Mouse (Mus musculus): ENCODE measurements around the gene Sec23b. TPM values are rescaled to one million over a fixed set of nuclear protein-coding genes. Genes with fewer than 3 reads are reported as not detected.

The Sec23b gene
- total and polyA plus RNA-seq, 2 experiments = 47.6 to 49.7 TPM

DNA sequence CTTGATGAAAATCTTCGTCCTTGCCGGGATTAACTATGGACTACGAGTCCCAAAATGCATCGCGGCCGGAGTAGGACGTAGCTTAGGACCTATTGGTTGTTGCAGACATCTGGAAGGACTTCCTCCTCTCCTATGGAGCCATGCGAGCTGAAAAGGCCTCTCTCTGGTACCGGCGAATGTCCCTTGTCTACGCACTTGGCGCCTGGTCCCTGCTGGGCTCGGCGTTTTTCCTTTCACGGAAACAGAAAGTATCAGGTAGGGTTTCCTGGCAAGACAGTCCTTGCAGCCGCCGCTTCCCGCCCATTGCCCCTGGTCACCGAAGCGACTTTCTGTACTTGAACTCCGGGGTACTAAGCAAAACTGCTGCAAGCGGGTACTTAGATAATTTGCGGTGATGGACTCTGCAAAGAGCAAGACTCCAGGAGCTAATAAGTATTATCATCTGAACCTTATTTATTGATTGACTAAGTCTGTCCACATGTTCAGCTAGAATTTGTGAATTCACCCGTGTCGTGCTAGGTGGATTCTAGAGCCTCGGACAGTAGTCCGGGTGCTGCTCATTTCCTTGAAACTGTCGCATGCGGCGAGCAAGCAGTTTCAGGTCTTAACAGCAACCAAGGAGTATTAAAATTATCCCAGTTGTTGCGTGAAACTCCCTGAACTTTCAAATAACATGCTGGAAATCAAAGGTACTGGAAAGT lies 38.1 kb downstream of the Sec23b start, which contains the start of gene Smim26:
Gene Smim26, plus strand, starts transcription at position 104 of the 701 bp plus-strand sequence.
- under 1% methylated on average over 31 of the region's 31 CpGs for WGBS
- TF ChIP-seq POLR2A (IDR thresholded peaks at IDR 0.05; ENCODE audit: extremely low read depth, insufficient read depth, low read length) (peak; percentile 51; the same call in 1 of the 2 replicates), CTCF (IDR thresholded peaks at IDR 0.05; ENCODE audit: low read depth, low read length) (no peak)
- H3K36me3 ChIP-seq (ENCODE audit: control insufficient read depth, insufficient read depth, low read length) = peaks cover 4% of the 10 kb centered on the region; the same call in 1 of the 2 replicates
- peak within 1 kb of the TSS; percentile 55 for H3K27ac ChIP-seq (replicated peaks; ENCODE audit: insufficient read depth, low read depth, low read length)
- peaks cover 2% of the 10 kb centered on the region; the same call in 1 of the 2 replicates for H3K4me1 ChIP-seq (ENCODE audit: control insufficient read depth, insufficient read depth, low read length)
- no peaks in the 10 kb centered on the region for H3K79me2 ChIP-seq (ENCODE audit: control insufficient read depth, insufficient read depth, low read length)
- no peaks in the 10 kb centered on the region for H3K27me3 ChIP-seq (ENCODE audit: control insufficient read depth, insufficient read depth, low read length)
- H3K4me3 ChIP-seq (ENCODE audit: insufficient read depth, low read depth, low read length) = peak within 1 kb of the TSS; percentile 66
- H3K9ac ChIP-seq (ENCODE audit: low read depth, low read length) = peak within 1 kb of the TSS; percentile 72
- peak; percentile 87 for DNase-seq (ENCODE audit: extremely low read depth, low read depth, low spot score)

GRCm38 (mm10) chr2:144598006-144598405 lies 42.0 kb downstream of the Sec23b start:
- TF ChIP-seq CTCF (IDR thresholded peaks at IDR 0.05; ENCODE audit: low read depth, low read length) (no peak), POLR2A (IDR thresholded peaks at IDR 0.05; ENCODE audit: extremely low read depth, insufficient read depth, low read length) (no peak)
- H3K4me3 ChIP-seq (ENCODE audit: insufficient read depth, low read depth, low read length) = no peak overlapping the region
- no peak for DNase-seq (ENCODE audit: extremely low read depth, low read depth, low spot score)
- no peaks in the 10 kb centered on the region for H3K79me2 ChIP-seq (ENCODE audit: control insufficient read depth, insufficient read depth, low read length)
- WGBS = 67% methylated on average over 2 of the region's 2 CpGs
- no peak overlapping the region for H3K9ac ChIP-seq (ENCODE audit: low read depth, low read length)
- no peaks in the 10 kb centered on the region for H3K36me3 ChIP-seq (ENCODE audit: control insufficient read depth, insufficient read depth, low read length)
- H3K27ac ChIP-seq (replicated peaks; ENCODE audit: insufficient read depth, low read depth, low read length) = no peak overlapping the region
- no peaks in the 10 kb centered on the region for H3K27me3 ChIP-seq (ENCODE audit: control insufficient read depth, insufficient read depth, low read length)
- peaks cover 2% of the 10 kb centered on the region; the same call in 1 of the 2 replicates for H3K4me1 ChIP-seq (ENCODE audit: control insufficient read depth, insufficient read depth, low read length)

- WGBS = under 1% methylated on average over 50 of the region's 50 CpGs
- Histone ChIP-seq H3K4me1 (ENCODE audit: control insufficient read depth, insufficient read depth, low read length) (no peaks in the 10 kb centered on the region), H3K4me3 (ENCODE audit: insufficient read depth, low read depth, low read length) (peak within 1 kb of the TSS; percentile 78), H3K36me3 (ENCODE audit: control insufficient read depth, insufficient read depth, low read length) (no peaks in the 10 kb centered on the region), H3K27ac (replicated peaks; ENCODE audit: insufficient read depth, low read depth, low read length) (peak within 1 kb of the TSS; percentile 38; the same call in 1 of the 2 replicates), H3K9ac (ENCODE audit: low read depth, low read length) (peak within 1 kb of the TSS; percentile 86), H3K79me2 (ENCODE audit: control insufficient read depth, insufficient read depth, low read length) (no peaks in the 10 kb centered on the region), H3K27me3 (ENCODE audit: control insufficient read depth, insufficient read depth, low read length) (no peaks in the 10 kb centered on the region)
- peak; percentile 81 for DNase-seq (ENCODE audit: extremely low read depth, low read depth, low spot score)
- TF ChIP-seq CTCF (IDR thresholded peaks at IDR 0.05; ENCODE audit: low read depth, low read length) (peak; percentile 83), POLR2A (IDR thresholded peaks at IDR 0.05; ENCODE audit: extremely low read depth, insufficient read depth, low read length) (no peak; the same call in 1 of the 2 replicates)
Measured at GRCm38 (mm10) chr2:144599831-144600687, 44.0 kb downstream of the Sec23b start, which contains the start of gene Dtd1. Gene Dtd1 (plus strand): TSS chr2:144599897.

GRCm38 (mm10) chr2:144601576-144601975 lies 45.5 kb downstream of the Sec23b start:
- no peaks in the 10 kb centered on the region for H3K4me1 ChIP-seq (ENCODE audit: control insufficient read depth, insufficient read depth, low read length)
- no peaks in the 10 kb centered on the region for H3K79me2 ChIP-seq (ENCODE audit: control insufficient read depth, insufficient read depth, low read length)
- no peak overlapping the region for H3K9ac ChIP-seq (ENCODE audit: low read depth, low read length)
- H3K27ac ChIP-seq (replicated peaks; ENCODE audit: insufficient read depth, low read depth, low read length) = no peak overlapping the region
- H3K4me3 ChIP-seq (ENCODE audit: insufficient read depth, low read depth, low read length) = no peak overlapping the region
- H3K27me3 ChIP-seq (ENCODE audit: control insufficient read depth, insufficient read depth, low read length) = no peaks in the 10 kb centered on the region
- TF ChIP-seq CTCF (IDR thresholded peaks at IDR 0.05; ENCODE audit: low read depth, low read length) (no peak), POLR2A (IDR thresholded peaks at IDR 0.05; ENCODE audit: extremely low read depth, insufficient read depth, low read length) (no peak)
- H3K36me3 ChIP-seq (ENCODE audit: control insufficient read depth, insufficient read depth, low read length) = peaks cover 3% of the 10 kb centered on the region; the same call in 1 of the 2 replicates
- DNase-seq (ENCODE audit: extremely low read depth, low read depth, low spot score) = no peak
- WGBS = 97% methylated on average over 1 of the region's 1 CpGs

- no peaks in the 10 kb centered on the region for H3K27me3 ChIP-seq (ENCODE audit: control insufficient read depth, insufficient read depth, low read length)
- no peak overlapping the region for H3K9ac ChIP-seq (ENCODE audit: low read depth, low read length)
- 96% methylated on average over 6 of the region's 6 CpGs for WGBS
- H3K4me1 ChIP-seq (ENCODE audit: control insufficient read depth, insufficient read depth, low read length) = no peaks in the 10 kb centered on the region
- TF ChIP-seq CTCF (IDR thresholded peaks at IDR 0.05; ENCODE audit: low read depth, low read length) = no peak
- no peak for TF ChIP-seq POLR2A (IDR thresholded peaks at IDR 0.05; ENCODE audit: extremely low read depth, insufficient read depth, low read length)
- DNase-seq (ENCODE audit: extremely low read depth, low read depth, low spot score) = no peak
- no peaks in the 10 kb centered on the region; the same call in 1 of the 2 replicates for H3K36me3 ChIP-seq (ENCODE audit: control insufficient read depth, insufficient read depth, low read length)
- H3K27ac ChIP-seq (replicated peaks; ENCODE audit: insufficient read depth, low read depth, low read length) = no peak overlapping the region
- H3K4me3 ChIP-seq (ENCODE audit: insufficient read depth, low read depth, low read length) = no peak overlapping the region
- H3K79me2 ChIP-seq (ENCODE audit: control insufficient read depth, insufficient read depth, low read length) = no peaks in the 10 kb centered on the region
Measured at GRCm38 (mm10) chr2:144613956-144614355, 57.9 kb downstream of the Sec23b start.

All from liver, adult 2 months (tissue).